Mouse (Mus musculus): Measurements from ENCODE around the gene Med24.

Med24 gene

DNA sequence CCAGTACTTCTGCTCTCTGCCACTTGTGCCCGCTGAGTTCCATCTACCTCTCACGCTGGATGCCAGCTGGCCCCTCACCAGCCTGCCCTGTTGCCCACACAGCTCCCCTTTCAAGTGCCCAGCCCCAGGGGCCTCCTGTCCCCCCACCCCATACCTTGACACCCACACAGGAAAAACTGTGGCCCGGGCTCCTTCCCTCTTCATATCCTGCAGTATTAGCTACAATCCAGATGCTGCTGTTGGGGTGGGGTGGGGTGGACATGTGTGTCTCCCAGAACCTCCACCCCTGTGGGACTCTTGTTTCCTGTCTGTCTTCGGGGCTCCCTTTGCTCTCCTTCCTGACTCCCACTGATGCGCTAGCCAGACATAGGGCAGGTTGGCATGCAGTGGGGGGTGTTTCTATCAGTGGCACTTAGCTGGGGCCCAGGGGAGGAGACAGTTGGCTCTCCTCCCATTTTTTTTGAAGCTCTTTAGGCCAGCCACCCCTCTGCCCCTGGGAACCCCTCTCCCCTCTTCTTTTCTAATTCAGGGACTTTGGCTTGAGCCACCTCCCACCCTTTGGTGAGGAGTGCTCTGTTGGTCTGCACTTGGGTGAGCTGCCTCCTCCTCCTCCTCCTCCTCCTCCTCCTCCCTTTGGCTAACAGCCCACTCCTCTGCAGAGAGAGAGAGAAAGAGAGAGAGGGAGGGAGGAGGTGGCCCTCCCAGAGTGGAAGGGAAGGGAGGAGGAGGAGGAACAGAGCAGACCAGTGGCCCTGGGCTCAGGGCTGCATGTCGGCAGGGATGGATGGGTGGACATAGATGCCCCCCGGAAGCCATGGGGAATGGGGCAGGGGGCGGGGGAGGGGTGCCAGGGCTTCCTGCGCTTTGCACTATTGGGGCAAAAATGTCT lies 36.4 kb upstream of the Med24 start:
- no peak for DNase-seq (ENCODE audit: low read depth)

DNA sequence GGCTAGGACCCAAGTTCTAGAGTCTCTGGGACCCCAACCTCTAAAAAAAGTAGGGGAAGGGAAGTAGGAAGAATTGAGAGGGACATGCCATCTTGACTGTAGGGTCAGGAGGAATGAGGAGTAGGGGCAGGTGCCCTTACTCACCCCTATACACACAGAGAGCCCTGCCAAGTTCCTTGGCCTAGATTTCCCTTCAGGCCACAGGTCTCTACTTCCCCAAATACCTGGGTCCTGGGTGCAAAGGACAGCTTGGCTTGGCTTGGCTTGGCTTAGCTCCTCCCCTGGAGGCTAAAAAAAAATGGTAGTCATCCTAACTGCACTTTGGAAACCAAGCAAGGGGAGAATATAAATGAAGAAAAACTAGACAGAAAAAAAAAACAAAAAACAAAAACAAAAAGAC lies 35.5 kb upstream of the Med24 start:
- DNase-seq (ENCODE audit: low read depth) = no peak

DNA sequence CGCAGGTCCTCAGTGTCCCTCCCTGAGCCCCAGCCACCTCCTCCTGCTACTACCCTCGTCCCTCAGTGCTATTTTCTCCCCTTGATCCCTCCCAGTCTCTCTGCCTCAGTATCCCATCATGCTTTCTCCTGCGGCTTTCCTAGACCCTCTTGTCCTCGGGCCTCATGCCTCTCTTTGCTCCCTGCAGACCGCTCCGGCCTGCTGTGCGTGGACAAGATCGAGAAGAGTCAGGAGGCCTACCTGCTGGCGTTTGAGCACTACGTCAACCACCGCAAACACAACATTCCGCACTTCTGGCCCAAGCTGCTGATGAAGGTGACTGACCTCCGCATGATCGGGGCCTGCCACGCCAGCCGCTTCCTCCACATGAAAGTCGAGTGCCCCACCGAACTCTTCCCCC lies 34.9 kb upstream of the Med24 start:
- no peak for DNase-seq (ENCODE audit: low read depth)

DNA sequence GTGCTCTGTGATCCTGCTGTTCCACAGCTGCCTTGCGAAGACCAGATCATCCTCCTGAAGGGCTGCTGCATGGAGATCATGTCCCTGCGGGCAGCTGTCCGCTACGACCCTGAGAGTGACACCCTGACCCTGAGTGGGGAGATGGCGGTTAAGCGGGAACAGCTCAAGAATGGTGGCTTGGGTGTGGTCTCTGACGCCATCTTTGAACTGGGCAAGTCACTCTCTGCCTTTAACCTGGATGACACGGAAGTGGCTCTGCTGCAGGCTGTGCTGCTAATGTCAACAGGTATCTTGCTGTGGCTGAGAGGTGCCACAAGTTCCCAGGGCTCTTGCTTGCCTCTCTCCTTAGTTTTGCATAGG lies 34.2 kb upstream of the Med24 start:
- no peak for DNase-seq (ENCODE audit: low read depth)

DNA sequence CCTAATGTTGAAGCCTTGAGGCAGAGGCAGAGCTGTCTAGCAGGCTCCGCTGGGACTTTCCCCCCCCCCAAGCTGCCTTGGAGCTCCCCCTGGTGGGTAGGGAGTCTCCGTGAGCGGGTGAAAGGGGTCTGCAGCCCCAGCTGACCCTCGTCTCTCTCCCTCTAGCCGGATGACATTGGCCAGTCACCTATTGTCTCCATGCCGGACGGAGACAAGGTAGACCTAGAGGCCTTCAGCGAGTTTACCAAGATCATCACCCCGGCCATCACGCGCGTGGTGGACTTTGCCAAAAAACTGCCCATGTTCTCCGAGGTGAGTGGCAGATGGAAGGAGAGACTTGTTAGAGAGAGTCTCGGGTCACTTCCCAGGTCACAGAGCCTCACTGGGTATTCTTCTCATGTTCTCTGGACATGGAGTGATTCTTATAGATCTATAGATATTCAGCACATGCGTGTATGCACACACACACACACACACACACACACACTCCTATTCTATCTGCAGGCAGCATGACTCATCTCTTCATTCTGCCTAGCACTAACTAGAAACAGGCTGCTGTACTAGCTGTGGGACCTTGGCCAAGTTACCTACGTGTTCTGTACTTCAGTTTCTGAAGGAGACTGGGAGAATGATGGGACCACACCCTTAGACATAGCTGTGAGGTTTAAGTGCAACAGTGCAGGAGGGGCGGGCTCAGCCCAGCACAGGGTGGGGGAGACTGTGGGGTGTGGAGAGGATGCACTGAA lies 33.7 kb upstream of the Med24 start:
- DNase-seq (ENCODE audit: low read depth) = peak; percentile 42

DNA sequence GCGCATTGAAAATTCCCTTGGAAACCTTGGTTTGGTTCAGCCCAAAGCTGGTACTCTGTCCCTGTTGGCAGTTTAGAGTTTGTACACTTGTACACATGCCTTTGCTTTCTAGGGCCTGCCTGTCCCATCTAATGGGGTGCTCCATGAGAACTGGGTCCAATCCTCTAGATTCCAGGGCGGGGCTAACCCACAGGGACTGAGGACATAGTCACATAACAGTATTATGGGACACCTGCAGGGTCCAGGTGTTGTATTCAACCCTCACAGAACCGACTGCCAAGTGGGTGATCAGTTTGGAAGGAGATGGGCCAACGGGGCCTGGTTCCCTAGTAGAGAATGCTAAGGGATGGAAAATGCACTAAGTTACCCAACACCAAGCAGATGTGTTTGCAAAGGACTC lies 32.7 kb upstream of the Med24 start:
- DNase-seq (ENCODE audit: low read depth) = no peak

DNA sequence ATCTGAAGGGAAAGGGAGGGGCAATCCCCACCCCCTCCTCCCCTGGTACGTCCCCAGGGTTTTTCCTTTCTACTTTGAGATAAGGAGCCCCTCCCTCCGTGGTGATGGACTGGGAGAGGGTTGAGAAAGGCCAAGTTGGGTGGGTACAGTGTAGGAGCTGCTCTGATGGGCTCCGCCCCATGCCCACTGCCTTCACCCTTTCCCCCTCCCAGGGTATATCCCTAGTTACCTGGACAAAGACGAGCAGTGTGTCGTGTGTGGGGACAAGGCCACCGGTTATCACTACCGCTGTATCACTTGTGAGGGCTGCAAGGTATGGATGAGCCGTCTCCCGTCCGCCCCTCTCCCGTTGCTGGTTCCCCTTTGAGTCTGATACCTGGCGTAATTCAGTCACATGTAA lies 27.5 kb upstream of the Med24 start:
- DNase-seq (ENCODE audit: low read depth) = no peak

DNA sequence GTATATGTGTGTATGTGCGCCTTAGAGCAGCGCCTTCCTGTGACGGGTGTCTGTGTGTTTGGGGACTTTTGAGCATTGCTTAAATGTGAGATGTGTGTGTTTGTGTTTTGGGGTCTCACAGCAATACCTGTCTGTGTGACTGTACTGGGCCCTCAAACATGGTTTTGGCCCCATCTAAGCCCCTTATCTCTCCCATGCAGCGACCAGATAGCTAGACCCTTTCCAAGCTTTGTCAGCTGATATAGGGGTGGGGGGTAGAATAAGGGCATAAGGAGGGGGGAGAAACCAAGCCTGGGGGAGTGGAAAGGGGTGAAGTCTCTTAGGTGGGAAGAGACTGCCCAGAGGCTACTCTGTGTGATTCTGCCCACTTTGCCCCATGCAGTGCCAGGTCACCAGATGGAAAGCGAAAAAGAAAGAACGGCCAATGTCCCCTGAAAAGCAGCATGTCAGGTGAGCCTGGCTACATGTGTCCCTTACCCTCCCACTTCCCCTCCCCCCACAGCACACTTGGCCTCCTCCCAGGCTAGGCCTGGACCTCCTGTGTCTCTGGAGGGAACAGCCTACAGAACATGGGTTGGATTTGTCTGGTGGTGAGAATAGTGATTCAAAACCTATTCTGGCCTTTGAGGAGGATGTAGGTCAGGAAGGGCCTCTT lies 26.6 kb upstream of the Med24 start:
- no peak for DNase-seq (ENCODE audit: low read depth)

DNA sequence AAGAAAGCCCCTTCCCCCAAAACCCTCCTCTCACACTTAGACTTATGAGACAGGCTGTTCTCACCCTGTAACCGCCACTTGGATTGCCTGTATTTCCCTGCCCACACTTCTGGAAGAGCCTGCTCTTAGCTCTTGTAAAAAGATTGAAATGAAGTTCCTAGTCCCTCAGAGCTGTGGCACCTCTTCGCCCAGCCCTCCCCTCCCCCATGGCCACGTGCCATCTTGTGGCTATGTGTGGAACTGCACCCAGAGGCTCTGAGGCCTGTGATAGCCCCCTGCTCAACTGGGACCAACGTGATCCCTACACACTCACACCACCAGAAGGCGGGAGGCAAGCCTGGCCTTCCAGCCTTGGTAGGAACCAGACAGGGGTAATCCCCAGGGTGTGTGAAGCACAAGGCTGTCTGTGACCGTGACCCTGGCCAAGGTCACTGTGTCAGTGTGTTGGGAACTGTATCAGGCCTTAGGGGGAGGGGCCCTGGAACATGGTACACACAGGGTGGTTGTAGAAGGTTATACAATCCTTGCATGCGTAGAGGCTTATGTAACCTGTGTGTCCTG lies 25.5 kb upstream of the Med24 start:
- peak; percentile 86 for DNase-seq (ENCODE audit: low read depth)

DNA sequence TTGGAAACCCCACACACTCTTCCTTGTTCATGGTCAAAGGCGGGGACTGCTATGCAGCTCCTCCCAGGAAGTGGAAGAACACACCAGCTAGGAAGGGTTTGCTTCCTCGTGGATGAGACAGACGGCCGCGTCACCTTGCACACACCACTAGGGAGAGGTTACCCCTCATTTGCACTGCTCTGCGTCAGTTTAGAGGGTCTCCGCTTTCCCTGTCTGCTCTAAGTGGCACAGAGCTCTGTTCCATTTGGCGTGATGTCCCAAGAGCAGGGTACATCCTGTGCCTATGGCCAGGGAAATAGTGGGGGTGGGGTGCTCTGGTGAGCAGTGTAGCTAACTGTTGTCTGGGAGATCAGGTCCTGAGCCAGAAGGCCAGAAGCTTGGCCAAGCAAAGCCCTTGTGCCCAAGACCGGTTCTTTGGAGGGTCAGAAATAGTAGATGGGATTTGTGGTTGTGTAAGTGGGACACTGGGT lies 25.0 kb upstream of the Med24 start:
- no peak for DNase-seq (ENCODE audit: low read depth)

DNA sequence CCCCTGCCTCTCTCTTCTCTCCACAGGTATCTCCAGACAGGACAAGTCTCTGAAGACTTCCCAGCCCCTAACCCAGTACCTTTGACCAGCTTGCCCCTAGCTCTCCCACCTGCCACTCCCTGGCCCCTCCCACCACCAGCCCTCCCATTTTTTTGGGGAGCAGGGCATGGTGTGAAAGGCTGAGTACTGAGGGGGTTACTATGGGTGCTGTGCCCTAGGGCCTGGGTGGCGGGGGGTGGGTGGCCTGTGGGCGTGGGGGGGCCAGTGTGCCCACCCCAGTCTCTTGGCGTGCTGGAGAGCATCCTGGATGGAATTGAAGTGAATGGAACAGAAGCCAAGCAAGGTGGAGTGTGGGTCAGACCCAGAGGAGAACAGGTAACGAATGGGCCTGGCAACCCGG lies 24.0 kb upstream of the Med24 start:
- DNase-seq (ENCODE audit: low read depth) = no peak

DNA sequence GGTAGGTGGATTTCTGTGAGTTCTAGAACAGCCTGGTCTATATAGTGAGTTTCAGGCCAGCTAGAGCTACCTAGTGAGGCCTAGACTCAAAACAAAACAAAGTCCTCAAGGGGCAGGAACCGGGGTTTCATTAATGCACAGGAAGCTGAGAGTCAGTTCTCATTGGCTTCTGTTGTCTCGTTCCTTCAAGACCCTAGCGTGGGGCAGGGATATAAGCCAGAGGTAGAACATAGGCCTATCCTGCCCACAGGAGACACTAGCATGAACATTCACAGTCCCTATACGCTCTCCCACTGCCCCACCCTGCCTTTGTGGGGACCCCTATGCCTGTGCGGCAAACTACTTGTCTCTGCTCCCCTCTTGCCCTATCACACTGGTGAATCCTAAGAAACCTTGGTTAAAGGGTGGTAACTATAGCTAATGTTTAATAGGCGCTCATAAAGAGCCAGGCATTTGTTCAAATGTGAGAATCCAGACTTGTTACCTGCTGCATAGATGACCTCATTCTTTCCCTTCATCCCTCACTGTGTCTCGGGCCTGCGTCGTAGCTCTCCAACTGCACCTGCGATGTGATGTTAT lies 23.4 kb upstream of the Med24 start:
- no peak for DNase-seq (ENCODE audit: low read depth)

DNA sequence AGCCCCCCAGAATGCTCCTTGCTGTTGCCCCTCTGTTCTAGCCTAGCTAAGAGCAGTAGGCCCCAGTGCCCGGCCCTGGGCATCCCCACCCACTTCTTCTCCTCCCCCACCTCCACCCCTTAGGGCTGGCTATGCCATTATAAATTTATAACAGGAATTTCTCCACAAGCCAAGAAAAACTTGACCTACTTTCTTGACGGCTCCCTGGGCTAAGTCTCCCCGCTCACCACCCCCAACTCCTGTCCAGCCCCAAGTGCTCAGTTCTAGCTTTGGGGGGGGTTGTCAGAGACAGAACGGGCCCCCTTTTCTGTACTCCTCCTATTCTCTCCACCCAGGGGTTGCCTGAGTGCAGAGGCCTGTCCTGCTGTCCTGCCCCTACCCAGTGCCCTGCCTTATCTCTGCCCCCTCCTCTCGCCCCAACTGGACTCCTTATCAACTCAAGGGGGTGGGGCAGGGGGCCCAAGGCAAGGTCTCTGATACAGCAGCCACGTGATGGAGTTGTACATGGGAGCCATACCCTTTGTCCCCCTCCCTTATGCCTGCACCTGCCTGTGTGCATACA lies 22.1 kb upstream of the Med24 start:
- no peak for DNase-seq (ENCODE audit: low read depth)

DNA sequence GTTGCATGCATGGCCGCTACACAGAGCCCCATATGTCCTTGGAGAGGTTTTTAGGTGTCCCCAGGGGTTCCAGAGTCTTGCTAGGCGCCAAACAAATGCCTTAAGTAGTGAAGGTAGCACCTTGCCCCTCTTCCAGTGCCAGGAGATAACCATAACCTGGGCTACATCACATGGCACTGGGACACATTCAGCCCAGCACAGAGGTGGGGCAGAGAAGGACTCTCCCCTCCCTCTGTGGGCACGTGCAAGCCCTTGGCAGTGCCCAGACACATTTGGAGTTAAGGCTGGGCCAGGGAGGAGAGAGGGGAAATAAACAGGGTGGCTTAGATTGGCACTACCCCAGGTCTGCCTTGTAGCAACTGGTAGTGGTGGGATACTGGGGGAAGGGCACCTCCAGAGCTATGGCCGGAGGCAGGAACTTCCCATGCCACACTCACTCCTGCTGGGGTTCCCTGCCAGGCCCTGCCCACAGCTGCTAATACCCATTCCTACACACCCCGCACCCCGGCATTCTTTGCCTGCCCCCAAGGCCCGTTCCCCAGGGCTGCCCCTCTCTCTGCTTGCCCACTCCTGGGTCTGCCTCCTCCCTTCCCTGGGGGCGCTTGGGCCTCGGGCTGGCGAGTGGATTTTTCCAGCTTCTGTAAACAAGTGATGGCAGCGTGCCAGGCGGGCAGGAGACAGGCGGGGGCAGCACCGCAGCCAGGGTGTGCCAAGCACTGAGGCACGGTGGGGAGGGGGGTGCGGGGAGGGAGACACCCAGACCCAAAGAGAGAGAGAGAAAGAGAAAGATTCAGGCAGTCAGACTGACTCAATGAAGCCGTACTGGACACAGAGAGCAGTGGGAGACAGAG lies 21.3 kb upstream of the Med24 start:
- DNase-seq (ENCODE audit: low read depth) = no peak

DNA sequence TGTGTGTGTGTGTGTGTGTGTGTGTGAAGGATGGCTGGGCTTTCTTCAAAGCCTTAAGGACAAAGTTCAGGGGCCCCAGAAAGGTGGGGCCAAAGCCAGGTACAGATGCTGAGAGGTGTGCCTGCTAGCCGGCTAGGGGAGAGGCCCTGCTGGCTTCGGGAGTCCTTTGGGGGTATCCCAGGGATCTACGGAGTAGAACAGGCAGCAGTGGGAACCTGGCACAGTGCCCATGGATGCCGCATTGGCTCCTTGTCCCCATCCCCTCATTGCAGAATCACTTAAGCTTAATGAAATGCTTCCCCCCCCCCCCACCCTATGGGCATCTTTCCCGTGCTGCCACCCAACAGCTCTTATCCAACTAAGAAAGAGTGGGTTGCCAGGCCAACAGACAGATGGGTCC lies 20.5 kb upstream of the Med24 start:
- no peak for DNase-seq (ENCODE audit: low read depth)

DNA sequence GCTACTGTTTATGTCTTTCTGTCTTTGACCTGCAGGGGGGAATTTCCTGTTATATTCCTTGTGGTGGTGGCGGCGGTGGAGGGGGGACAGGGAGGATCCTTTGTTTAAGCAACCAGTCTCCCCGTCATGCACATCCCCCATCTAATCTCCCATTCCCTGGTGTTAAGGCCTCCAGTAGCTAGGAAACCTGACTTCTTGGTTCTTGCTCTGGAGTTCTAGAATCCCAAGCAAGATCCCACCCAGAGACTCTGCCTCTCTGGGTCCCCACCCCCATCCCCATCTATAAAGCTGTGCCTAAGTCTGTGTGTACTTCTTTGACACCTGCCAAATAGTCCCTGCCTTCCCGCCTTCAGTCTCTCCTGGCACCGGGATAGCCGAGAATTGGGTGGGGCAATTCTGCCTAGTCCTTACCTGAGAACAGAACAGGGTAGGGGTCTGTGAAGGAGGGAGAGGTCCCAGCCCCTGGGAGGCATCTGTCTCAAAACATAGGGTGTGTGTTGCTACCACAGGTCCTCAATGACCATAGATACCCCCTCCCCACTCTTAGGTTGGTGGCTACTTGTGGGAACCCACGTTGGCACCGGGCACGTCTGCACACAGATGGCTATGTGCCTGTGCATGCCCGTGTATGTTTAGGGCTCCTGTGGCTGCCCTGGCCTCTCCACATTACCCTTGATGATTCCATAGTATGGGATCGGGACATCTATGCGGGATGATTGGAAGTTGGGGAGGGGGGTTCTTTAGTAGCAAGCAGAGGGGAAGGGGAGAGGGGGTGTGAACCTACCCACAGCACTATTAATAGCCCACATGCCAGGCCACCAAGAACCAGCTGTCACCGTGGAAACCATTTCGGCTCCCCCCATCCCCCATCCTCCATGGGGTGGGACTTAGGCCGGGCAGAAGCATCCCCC lies 19.5 kb upstream of the Med24 start:
- DNase-seq (ENCODE audit: low read depth) = no peak

DNA sequence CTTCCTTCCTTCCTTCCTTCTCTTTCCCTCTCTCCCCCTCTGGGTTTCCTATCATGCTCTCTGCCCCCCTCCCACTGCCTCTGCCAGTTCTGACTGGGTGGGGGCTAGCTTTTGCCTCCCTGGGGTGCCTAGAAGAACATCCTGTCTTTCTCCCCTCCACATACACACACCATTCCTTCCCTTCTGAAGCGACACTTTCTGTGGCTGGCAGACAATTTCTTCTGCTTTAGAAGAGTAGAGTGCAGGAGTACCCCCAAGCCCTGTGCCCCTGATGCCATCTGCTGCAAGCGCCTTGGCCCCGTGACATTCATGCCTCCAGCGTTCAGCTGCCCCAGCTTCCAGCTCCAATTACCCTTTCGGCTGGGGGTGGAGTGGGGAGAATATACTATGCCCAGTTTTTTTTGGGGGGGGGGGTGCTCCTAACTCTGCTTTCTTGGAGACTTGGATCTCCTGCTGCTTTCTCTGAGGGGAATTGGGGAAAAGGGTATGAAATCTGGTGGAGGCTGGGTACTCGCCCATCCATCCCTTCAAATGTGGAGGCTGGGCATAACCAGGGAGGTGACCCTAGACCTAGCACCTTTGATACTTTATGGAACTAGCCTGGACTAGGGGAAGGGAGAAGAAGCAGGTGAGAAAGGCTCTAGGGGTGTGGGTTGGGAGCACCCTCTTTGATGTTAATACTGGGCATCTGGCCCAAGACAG lies 18.7 kb upstream of the Med24 start:
- DNase-seq (ENCODE audit: low read depth) = peak; percentile 48

DNA sequence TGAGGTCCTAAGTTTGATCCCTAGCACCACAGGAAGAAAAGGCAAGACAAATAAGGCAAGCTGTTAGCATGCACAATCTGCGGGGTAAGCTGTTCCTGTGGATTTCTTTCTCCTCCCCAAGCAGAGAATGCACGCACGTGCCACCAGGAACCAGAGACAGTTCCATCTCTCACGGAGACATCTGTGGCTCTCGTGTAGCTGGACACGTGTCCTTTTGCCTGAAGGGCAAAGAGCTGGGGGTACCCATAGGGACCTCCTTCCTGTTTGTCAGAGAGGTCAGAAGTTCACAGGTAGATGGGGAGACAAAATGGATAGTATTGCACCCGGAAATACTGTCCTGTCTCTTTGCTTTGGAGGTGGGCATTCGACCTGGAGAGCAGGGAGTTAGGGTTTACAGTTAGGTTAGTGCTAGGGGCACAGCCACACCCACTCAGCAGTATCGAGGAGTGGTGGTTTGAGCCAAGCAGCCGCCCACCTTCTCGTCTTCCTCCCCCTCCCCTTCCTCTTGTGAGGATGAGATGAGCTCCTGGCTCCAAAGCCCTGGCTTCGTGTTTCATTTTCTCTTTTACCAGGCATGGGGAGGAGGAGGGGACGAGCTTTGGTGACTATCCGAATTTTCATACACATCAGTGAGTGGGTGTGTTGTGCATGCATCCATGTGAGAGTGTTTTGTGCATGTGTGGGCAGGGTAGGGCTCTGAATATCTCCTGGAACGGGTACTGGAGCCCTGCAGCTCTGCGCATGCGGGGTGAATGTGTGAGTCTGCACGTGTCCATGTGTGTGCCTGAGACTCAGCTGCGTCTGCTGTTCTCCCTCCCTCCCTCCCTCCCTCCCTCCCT lies 17.8 kb upstream of the Med24 start:
- peak; percentile 80 for DNase-seq (ENCODE audit: low read depth)
